Mouse (Mus musculus): ENCODE measurements around the gene Pcmt1. TPM values are rescaled to one million over a fixed set of nuclear protein-coding genes. Genes with fewer than 3 reads are reported as not detected.
"Not testable (repeated sequence)": the region's sequence is repeated elsewhere in the genome, so short reads cannot be mapped to it uniquely, and the experiment has no call there.

Pcmt1 gene
- total RNA-seq, 2 experiments from 2014 or later = 197 to 208 TPM

DNA sequence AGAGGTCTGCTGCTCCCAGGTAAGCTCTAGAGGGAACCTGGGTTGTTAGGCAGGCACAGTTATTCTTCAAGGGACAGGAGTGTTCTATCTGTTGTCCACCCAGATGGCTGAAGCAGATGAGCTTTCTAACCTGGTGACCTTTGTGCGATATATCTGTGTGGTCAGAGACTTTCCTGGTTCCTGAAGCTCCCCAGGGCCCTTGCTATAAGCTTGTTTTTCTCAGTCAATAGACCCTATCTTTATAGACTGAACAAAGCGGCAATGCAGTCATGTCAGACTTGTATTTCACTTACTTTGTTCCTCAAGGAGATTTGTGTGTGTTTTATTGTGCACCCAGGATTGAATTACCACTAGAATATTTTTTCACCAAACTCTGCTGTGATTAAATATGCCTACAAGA, 29.9 kb downstream of the Pcmt1 start:
- DNase-seq (ENCODE audit: low spot score in 2 of 2) = no peak

GRCm38 (mm10) chr10:7649059-7649458, 31.9 kb downstream of the Pcmt1 start:
- DNase-seq (ENCODE audit: low spot score in 2 of 2) = no peak

- no peak for DNase-seq (ENCODE audit: low spot score in 2 of 2)
These were observed 35.0 kb downstream of the Pcmt1 start for GRCm38 (mm10) chr10:7645911-7646310.

- no peak for DNase-seq (ENCODE audit: low spot score in 2 of 2)
These were observed 40.6 kb downstream of the Pcmt1 start for GRCm38 (mm10) chr10:7640366-7640765.

DNA sequence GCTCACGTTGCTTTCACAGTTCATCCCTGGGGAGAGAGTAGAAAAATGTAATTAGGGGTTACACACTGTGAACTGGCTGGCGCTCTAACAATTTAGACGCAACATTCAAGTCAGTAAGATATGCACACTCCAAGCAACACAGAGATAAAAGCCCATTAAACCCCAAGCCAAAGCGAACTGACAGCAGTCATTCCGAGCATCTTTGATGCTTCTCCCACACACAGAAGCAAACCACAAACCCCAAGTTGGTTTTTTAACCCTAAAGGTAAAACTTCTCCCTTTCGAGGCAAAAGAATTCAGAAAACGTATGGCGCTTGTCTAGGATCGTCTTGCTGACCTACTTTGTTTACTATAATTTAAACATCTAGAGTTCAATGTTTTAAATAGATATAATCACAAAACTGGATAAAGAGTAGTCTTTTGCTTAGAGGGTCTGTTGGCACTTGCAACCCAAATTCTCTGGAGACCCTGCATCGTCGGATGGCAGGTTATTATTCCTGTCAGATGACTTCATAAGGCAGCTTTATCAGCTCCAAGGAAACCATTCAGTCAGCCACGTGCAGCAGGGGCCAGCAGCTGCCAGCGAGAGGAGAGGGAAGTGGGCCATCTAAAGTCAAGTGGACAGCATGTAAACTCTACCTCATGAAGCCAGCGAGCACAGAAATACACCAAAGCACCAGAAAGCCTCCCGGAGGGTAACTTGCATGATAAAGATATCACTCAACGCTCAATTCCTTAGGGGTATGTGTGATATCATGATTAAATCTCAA, 49.8 kb downstream of the Pcmt1 start:
- DNase-seq (ENCODE audit: low spot score in 2 of 2) = no peak

- no peak for DNase-seq (ENCODE audit: low spot score in 2 of 2)
These were observed 50.6 kb downstream of the Pcmt1 start for GRCm38 (mm10) chr10:7630286-7630685.

DNA sequence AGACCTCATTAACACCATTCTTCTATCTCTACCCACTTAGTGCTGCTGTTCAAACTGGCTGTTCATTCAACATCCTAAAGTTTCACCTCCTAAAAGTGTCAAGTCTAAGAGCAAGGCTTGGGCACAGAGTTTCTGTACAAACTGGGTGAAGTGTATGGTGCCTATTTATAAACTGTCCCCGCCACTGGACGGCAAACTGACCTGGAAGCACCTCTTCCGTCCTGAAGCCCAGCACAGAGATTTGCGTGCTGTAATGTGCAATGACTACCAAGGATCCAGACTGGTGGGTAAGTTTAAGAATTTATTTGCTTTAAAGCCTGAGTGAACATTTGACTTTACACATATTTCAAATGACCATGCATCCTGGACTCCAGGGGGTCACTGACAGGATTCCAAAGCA, 51.8 kb downstream of the Pcmt1 start:
- DNase-seq (ENCODE audit: low spot score in 2 of 2) = no peak

DNA sequence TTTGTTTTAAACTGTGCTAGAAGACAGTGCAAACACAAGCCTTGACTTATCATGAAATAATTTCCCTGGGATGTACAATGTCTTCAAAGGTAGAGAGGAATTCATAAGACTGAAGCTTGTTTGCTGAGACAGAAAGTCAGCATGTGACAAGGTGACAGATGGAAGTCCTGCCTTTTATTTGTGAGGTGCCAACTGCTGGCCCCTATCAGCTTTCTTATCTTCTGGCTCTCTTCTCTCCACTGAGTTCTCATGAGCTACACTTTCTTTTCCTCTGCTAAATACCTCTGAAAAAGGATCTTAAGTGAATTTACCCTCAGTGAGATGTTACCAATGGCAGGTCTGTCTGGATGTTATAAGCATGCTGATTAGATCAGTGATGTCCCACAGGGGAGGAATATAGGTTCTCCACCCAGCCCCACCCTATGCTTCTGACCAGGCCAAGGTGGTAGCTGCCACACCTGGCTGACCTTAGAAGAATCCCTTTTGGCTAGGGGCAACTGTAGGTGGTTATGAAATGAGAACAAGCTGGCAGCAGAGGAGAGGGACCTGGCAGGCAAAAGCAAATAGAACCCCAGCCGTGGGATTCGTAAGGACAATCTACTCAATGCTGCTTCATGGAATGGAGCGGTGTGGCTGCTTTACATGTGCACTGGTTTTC, 56.9 kb downstream of the Pcmt1 start:
- DNase-seq (ENCODE audit: low spot score in 2 of 2) = no peak

- no peak for DNase-seq (ENCODE audit: low spot score in 2 of 2)
These were observed 58.6 kb downstream of the Pcmt1 start for GRCm38 (mm10) chr10:7622378-7622777.

DNA sequence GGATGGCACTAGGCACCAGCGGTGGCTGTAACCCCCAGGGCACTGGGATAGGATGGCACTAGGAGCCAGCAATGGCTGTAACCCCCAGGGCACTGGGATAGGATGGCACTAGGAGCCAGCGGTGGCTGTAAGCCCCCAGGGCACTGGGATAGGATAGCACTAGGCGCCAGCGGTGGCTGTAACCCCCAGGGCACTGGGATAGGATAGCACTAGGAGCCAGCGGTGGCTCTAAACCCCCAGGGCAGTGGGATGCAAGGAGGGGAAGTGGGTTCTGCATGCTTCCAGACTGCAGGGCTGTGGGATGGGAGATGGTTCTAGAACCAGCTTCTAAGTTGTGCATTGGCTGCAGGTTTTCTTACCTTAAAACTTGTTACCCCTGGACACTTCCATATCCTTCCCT, 60.2 kb downstream of the Pcmt1 start:
- no peak for DNase-seq (ENCODE audit: low spot score in 2 of 2)

- no peak for DNase-seq (ENCODE audit: low spot score in 2 of 2)
These were observed 61.1 kb downstream of the Pcmt1 start for GRCm38 (mm10) chr10:7619821-7620241.

- not testable (repeated sequence) for DNase-seq (ENCODE audit: low spot score in 2 of 2)
These were observed 63.4 kb downstream of the Pcmt1 start for GRCm38 (mm10) chr10:7617556-7617955.

GRCm38 (mm10) chr10:7617146-7617545, 63.8 kb downstream of the Pcmt1 start:
- DNase-seq (ENCODE audit: low spot score in 2 of 2) = not testable (repeated sequence)

- DNase-seq (ENCODE audit: low spot score in 2 of 2) = no peak
These were observed 66.1 kb downstream of the Pcmt1 start for GRCm38 (mm10) chr10:7614834-7615233.

- DNase-seq (ENCODE audit: low spot score in 2 of 2) = not testable (repeated sequence)
These were observed 68.7 kb downstream of the Pcmt1 start for GRCm38 (mm10) chr10:7612210-7612609.

DNA sequence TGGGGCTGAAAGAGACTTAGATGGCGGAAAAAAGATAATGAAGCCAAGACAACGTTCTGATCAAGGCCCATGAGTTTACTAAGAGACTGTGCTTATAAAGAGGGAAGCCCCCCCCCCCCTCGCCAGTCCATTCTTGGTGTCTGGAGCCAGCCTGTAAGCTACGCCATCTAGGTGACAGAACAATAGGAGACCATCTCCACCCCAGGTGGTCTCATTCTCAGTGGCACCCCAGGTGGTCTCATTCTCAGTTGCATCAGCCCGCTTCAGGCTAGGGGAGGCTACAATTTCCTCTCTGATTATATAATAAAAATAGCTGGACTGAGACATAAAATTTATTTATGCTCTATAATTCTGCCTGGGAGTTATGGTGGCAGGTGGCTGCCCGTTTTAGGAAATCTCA, 69.3 kb downstream of the Pcmt1 start:
- no peak for DNase-seq (ENCODE audit: low spot score in 2 of 2)

DNA sequence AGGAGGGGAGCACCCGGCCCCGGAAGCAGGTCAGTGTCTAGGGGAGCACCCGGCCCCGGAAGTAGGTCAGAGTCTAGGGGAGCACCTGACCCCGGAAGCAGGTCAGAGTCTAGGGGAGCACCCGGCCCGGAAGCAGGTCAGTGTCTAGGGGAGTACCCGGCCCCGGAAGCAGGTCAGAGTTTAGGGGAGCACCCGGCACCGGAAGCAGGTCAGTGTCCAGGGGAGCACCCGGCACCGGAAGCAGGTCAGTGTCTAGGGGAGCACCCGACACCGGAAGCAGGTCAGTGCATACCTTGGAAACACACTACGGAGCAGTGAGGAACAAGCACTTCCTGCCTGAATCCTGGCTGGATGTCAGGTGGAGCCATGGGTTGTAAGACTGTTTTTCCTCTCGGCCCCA, 72.3 kb downstream of the Pcmt1 start:
- no peak for DNase-seq (ENCODE audit: low spot score in 2 of 2)

DNA sequence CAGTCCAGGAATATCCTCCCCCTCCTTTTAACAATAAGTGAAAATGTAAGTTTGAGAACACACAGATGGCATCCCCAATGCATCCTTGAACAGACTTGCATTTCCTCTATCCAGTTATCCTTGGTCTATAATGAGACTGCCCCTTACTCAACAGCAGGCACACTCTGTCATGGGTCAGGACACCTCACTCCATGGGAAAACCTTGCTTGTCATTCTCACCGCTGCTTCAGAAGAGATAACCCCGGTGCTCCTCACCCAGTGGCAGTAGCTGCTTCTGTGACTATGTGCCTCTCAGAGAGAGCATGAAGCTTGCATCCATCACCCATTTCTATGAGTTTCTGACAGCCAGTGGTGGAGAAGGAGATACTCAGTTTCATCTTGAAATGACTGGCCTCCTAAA, 74.5 kb downstream of the Pcmt1 start:
- DNase-seq (ENCODE audit: low spot score in 2 of 2) = no peak

DNA sequence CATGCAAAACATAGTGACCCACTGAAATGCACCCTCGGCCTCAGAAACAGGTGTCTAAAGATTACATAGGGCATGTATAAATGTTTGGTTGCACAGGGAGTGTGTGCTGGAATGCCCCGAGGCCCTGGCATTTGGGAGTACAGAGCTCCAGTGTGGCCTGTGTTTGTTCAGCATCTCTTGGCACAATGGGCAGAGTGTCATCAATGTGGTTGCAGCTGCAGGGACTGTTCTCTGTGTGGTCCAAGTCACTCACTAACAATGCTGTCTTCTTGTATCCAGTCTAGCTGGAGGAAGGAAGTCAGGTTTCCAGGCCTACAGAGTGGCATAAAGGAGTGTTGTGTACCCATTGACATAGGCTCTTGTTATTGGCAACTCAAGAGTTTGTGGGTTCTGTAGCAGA, 75.8 kb downstream of the Pcmt1 start:
- DNase-seq (ENCODE audit: low spot score in 2 of 2) = no peak

DNA sequence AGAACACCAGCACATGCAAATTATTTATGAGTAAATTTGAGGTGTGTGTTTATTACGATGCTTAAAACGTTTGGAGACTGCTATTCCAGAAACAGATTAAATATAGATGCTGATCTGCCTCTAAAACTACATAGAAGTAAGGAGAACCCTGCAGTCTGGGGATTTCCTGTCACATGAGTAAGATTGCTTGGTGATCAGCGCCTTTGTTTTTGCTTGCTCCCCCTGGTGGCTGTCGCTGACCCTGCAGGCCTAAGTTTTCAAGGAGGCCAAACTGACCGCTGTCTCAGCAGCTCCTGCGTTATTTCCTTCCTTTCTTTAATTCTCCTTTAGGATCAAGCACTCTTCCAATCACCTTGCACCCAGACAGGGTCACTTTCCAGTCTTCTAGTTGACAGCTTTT, 80.3 kb downstream of the Pcmt1 start:
- peak; percentile 77 to 79 for DNase-seq (ENCODE audit: low spot score in 2 of 2)

- no peak for DNase-seq (ENCODE audit: low spot score in 2 of 2)
These were observed 82.8 kb downstream of the Pcmt1 start for GRCm38 (mm10) chr10:7598177-7598576.

- DNase-seq (ENCODE audit: low spot score in 2 of 2) = no peak
These were observed 84.7 kb downstream of the Pcmt1 start for GRCm38 (mm10) chr10:7596251-7596650.

- no peak for DNase-seq (ENCODE audit: low spot score in 2 of 2)
These were observed 86.1 kb downstream of the Pcmt1 start for GRCm38 (mm10) chr10:7594797-7595196.
